Mouse (Mus musculus): ENCODE results near the gene Ankrd24. TPM values are rescaled to one million over a fixed set of nuclear protein-coding genes. Genes with fewer than 3 reads are reported as not detected.

Ankrd24 gene
- 10 to 100 TPM; 30.8 to 39.0 TPM for total RNA-seq (2021)

- no peak for DNase-seq (ENCODE audit: extremely low spot score in 1 of 2, low spot score in 1 of 2)
Measured at GRCm38 (mm10) chr10:81628390-81628789, at the start of gene Ankrd24. Gene Ankrd24 (plus strand): TSS chr10:81628540.

DNA sequence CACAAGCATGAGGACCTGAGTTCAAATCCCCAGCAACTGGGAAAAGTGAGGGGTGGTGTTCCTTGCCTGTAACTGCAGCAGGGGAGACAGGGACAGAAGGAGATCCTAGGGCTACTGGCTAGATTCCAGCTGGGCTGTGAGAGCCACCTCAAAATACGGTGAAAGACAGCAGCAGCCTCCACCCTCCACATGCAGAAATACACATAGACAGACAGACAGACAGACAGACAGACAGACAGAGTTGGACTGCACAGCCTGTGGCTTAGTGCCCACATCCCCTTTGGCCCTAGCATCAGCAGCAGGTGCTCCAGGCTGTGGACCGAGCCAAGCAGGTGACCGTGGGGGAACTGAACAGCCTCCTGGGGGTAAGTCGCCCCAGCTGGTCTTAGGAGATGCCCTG, 48.4 kb upstream of the Ankrd24 start:
- DNase-seq (ENCODE audit: extremely low spot score in 1 of 2, low spot score in 1 of 2), result no peak

GRCm38 (mm10) chr10:81580441-81581070, 47.8 kb upstream of the Ankrd24 start:
- DNase-seq (ENCODE audit: extremely low spot score in 1 of 2, low spot score in 1 of 2), result no peak

DNA sequence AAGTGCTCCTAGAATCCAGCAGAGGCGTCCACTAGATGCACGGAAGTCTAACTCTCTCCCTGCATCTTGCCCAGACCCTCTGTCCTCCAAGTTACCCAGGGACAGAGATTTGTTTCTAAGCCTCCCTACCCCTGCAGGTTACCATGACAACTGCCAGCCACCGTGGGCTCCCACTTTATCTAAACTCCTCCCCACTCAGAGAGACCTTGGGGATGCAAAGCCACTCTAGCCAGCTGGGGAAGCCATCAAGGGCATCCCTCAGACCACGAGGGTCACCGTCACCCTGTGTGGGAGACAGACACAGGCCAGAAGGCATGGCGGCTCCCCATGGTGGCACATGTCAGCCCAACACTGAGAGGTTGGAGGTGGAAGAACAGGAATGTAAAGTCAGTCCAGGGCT, 45.0 kb upstream of the Ankrd24 start:
- no peak for DNase-seq (ENCODE audit: extremely low spot score in 1 of 2, low spot score in 1 of 2)

DNA sequence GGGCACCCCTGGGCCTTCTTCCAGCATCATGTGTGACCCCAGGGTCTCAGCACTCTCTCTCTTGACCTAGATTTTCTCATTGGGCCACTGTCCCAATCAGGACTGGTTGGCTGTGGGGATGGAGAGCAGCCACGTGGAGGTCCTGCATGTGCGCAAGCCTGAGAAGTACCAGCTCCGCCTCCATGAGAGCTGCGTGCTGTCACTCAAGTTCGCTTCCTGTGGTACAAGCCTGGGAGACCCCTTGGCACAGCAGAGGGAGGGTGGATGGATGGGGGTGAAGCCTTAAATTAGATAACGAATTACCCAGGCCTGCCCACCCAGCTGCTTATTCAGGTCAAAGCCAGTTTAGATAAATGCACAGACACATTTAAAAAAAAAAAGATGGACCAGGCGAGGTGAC, 39.6 kb upstream of the Ankrd24 start:
- no peak for DNase-seq (ENCODE audit: extremely low spot score in 1 of 2, low spot score in 1 of 2)

- no peak for DNase-seq (ENCODE audit: extremely low spot score in 1 of 2, low spot score in 1 of 2)
Measured at GRCm38 (mm10) chr10:81591846-81592245, 36.5 kb upstream of the Ankrd24 start.

DNA sequence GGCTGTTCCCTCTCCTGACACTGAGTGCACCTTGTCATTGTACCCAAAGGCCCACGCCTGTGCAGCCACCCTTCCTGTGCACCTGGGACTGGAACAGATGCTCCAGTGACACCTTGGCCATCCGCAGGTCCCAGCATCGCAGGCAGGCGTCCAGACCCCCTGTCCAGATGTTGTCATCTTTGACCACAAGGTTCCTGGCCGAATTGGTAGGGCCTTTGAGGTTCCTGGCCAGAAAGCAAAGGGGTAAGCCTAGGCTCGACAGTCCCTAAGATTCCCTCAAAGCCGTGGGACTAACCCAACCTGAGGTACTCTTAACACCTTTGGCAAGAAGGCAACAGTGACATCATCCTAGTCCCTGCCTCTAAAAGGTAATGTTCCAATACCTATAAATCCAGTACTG, 35.7 kb upstream of the Ankrd24 start:
- no peak for DNase-seq (ENCODE audit: extremely low spot score in 1 of 2, low spot score in 1 of 2)

DNA sequence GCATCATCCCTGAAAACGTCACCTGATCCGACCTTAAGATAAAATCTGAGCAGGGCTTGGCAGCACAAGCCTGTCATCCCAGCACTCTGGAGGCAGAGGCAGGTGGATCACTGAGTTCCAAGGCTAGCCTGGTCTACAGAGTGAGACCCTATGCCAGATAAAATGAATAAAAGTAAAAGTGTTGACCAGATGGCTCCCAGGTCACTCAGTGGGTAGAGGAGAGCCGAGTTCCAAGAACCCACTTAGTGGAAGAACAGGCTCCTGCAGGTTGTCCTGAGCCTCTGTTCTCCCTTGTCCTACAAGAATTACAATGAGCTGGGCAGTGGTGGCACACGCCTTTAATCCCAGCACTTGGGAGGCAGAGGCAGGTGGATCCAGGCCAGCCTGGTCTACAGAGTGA, 35.1 kb upstream of the Ankrd24 start:
- DNase-seq (ENCODE audit: extremely low spot score in 1 of 2, low spot score in 1 of 2), result no peak

- DNase-seq (ENCODE audit: extremely low spot score in 1 of 2, low spot score in 1 of 2), result no peak
Measured at GRCm38 (mm10) chr10:81593935-81594334, 34.4 kb upstream of the Ankrd24 start.

- DNase-seq (ENCODE audit: extremely low spot score in 1 of 2, low spot score in 1 of 2), result no peak
Measured at GRCm38 (mm10) chr10:81595599-81595998, 32.7 kb upstream of the Ankrd24 start.

- DNase-seq (ENCODE audit: extremely low spot score in 1 of 2, low spot score in 1 of 2), result no peak
Measured at GRCm38 (mm10) chr10:81596611-81597010, 31.7 kb upstream of the Ankrd24 start.

DNA sequence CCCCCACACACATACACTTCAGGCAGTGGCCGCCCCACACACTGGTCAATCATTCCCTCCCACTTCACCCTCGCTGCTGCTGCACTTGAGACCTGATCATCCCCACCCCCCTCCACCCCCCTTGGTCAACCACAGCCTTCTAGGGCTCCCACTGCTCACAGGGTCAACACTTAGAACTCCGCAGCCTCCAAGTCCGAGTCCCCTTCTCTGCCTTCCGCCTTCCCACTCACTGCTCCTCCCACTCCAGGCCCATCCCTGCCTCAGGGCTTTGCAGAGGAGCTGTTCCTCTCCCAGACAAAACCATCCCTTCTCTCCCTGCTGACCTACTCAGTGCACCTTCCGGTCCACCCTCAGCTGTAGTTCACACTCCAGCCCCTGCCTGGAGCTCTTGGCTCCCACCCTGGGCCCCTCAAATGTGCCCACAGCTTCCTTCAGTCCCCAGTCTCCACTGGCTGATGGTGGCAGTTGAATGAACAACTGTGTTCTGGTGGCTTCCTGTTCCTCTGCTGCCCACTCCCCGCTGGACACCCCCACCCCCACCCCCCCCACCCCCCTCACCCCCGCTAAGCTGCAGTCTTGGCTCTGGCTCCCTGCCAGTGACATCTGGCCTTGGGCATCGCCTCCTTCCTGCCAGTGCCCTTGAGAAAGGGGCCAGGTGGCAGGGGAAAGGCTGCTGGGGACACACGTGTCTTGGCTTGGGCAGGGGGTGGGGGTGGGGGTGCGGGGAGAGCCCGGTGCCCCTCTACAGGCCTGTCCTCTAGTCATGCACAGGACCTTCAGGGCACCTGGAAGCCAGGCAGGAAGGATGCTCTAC, 31.0 kb upstream of the Ankrd24 start:
- no peak for DNase-seq (ENCODE audit: extremely low spot score in 1 of 2, low spot score in 1 of 2)

DNA sequence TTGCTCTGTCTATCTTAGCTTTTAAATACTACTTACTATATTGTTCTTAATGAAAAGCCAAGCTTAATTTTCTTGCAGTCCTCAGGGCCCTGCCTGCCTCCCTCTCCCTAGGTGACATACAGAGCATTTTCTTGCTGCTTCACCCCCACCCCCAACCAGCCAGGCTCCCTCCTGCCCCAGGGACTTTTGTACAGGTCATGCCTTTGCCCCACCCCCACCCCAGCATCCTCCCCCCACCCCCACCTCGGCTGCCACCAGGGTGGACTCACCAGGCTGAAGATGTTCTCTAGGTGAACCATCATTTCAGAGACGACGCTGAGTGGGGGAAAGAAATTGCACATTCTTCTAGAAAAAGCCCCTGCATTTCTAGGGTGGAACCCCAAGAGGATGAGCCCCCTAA, 30.0 kb upstream of the Ankrd24 start:
- DNase-seq (ENCODE audit: extremely low spot score in 1 of 2, low spot score in 1 of 2), result no peak

DNA sequence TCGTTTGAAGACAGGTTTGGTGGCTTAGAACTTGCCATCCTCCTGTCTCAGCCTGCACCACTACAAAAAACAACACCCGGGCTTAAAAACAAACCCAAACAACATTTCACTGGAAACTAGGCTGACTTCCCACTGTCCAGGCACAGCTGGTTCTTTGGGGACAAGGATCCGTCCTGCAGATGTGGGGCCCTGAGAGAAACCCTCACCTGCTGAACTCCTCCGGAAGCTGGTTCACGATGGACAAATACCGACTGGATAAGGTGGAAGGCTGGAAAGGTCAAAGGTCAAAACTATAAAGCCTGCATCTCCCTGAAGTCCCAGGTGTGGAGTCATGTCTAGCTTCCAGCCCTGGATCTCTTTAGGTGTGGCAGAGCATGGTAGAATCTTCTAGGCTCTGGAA, 29.5 kb upstream of the Ankrd24 start:
- no peak for DNase-seq (ENCODE audit: extremely low spot score in 1 of 2, low spot score in 1 of 2)

- no peak for DNase-seq (ENCODE audit: extremely low spot score in 1 of 2, low spot score in 1 of 2)
Measured at GRCm38 (mm10) chr10:81599630-81600029, 28.7 kb upstream of the Ankrd24 start.

DNA sequence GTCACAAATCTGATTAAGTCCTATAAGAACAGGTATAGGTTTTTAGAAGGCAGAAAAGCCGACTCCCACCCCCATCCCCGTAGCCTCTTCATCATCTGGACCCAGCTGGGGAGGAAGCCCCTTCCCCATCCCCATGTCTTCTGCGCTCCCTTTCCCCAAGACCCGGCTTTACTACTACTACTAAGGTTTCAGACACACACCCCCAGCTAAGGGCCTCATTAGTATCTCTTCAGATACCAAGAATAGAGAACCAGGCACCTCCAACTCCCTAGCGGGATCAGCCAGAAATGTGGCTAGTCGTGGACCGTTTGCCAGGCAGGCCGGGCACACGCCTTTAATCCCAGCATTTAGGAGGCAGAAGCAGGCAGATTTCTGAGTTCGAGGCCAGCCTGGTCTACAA, 28.2 kb upstream of the Ankrd24 start:
- DNase-seq (ENCODE audit: extremely low spot score in 1 of 2, low spot score in 1 of 2), result no peak

DNA sequence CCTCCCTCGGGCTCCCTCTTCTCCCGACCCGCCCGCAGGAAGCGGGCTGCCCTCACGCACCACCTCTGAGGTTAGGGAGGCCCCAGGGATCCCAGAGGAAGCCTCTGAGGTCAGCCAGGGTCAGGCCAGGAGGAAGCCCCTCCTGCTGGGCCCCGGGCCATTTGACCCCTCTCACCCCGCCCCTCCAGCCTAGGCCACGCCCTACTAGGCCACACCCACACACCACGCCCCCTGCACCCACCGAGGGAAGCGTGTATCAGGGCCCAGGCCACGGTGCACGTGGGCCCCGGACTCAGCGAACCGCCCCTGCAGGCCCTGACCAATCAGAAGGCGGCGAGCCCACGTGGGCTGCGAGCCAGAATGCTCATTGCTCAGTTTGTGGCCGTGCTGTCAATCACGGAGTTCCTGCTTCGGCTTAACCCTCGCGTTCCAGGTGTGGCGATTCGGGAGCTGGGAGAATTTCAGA, 27.6 kb upstream of the Ankrd24 start, which contains the start of gene Tle6:
Gene Tle6, minus strand, starts transcription at position 336 of the 466 bp plus-strand sequence.
- DNase-seq (ENCODE audit: extremely low spot score in 1 of 2, low spot score in 1 of 2), result peak; percentile 91 to 93

DNA sequence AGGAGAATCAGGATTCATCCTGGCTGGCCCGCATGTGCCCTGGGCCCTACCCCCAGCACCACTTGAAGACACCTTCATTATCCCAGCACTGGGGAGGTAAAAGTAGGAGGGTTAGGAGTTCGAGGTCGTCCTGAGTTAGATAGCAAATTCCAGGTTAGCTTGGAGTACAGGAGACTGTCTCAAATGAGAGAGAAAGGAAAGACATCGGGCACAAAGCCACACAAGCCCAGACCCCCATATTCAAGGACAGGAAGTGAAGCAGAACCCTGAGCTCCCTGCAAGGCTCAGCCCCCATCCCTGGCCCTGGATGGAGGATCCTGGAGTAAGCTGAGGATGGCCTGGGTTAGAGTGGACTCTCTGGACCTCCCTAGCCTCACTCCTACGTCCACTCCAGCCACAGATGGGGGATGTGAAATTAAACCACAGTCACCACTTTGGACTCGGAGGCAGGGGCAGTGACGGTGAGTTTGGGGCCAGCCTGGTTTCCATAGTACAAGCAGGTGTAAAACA, 26.9 kb upstream of the Ankrd24 start:
- DNase-seq (ENCODE audit: extremely low spot score in 1 of 2, low spot score in 1 of 2), result no peak

GRCm38 (mm10) chr10:81602741-81603151, 25.6 kb upstream of the Ankrd24 start:
- no peak for DNase-seq (ENCODE audit: extremely low spot score in 1 of 2, low spot score in 1 of 2)

DNA sequence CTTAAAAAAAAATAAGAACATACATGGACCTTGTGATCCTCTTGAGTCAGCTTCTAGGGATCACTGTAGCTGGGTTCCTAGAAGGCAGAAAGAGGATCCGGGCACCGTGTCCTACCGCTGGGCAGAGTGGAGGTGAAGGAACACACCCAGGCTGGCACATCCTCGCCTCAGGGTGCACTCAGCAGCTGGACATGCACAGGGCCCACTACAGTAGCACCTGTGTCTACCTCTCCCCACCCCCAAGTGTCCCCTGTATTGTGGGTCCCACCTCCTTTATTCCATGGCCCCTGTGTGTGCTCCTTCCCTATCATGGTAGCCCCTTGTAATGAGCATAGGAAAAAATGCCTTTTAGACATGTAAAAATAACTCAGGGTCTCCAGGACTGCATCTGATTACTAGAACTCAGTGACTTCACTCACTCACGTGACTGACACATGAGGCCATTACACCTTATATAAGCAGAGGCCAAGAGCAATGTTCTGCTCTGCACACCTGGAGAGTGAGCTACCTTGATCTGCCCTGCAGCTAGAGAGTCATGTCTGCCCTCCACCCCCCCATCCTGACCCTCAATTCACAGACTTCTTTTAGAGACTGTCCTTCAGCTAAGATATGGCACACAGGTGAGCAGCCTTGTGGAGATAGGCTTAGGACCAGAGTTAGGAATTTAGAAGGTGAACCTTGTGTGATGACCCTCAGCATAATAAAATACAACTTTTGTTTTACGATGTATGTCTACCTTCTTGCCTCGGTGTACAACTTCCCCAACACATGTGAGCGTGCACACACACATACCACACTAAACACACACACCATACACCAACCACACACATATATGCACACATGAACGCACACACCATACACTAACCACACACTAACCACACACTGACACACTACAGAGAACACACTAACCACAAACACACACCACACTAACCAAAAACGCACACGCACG, 24.0 kb upstream of the Ankrd24 start:
- DNase-seq (ENCODE audit: extremely low spot score in 1 of 2, low spot score in 1 of 2), result no peak
